11 mouse cellular contexts compared by ENCODE assay signal in the genomic region with DNA sequence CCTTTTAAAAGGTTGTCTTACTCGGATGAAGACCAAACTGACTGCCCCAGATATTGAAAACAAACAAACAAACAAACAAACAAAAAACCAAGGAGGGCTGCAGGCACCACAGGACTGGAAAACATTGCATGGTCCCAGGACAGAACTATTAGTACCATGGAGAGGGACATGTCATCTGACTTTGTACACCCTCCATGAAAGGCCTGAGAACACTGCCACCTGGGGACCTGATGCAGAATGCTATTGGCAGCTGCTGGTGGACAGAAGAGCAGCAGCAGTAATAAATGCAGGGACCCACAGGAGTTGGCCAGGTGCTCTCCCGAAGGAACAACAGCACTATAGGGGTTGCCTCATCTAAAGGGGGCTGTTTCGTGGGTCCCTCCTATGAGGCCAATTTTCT. TPM values are rescaled to one million over a fixed set of nuclear protein-coding genes. Genes with fewer than 3 reads are reported as not detected.
DNase-seq lines count a peak whose midpoint lies in the region; ATAC-seq and TF ChIP-seq lines count a peak whose summit lies in the region.
"Had no signal": no experiment of that assay in that cellular context is flagged by ENCODE, and none has a peak within 500 bp of the region (broad histone marks: within the 10 kb centered on the region; RNA-seq: fewer than 3 reads in every experiment).

No protein-coding gene starts in this region.

- DNase-seq in heart, embryonic 10.5 days (ENCODE audit: low spot score), result peak; percentile 80
- no peak for DNase-seq in testis, postnatal 14 days (ENCODE audit: low spot score)
- no peak for DNase-seq in forebrain, embryonic 14.5 days (ENCODE audit: low spot score)
- no peak for DNase-seq in cerebellum, postnatal 36 days

- ATAC-seq in heart, embryonic 12.5 days (ENCODE audit: insufficient number of reproducible peaks, low FRiP score), result no peak
- peak; percentile 94 for ATAC-seq in megakaryocyte-erythroid progenitor cell, adult 5-6 weeks (replicated peaks; ENCODE audit: low FRiP score, low TSS enrichment, poor library complexity, severe bottlenecking)
- ATAC-seq in forebrain, embryonic 14.5 days, result no peak
- ATAC-seq: forebrain, embryonic 15.5 days had no signal

- H3K9ac ChIP-seq in heart, embryonic 12.5 days, result no peak overlapping the region
- H3K9ac ChIP-seq in forebrain, embryonic 14.5 days (ENCODE audit: low read length), result no peak overlapping the region
- H3K9ac ChIP-seq: forebrain, embryonic 15.5 days; limb, embryonic 13.5 days had no signal

- H3K27ac ChIP-seq in heart, embryonic 10.5 days, result no peak overlapping the region
- no peak overlapping the region for H3K27ac ChIP-seq in heart, embryonic 12.5 days (ENCODE audit: poor library complexity, severe bottlenecking)
- no peak overlapping the region for H3K27ac ChIP-seq in testis, adult 2 months (ENCODE audit: control insufficient read depth, insufficient read depth, low read depth, low read length)
- H3K27ac ChIP-seq in embryonic fibroblast, embryonic 13.5 days (ENCODE audit: insufficient read depth, low read length), result no peak overlapping the region
- H3K27ac ChIP-seq in forebrain, embryonic 14.5 days (ENCODE audit: low read depth, low read length), result no peak overlapping the region
- H3K27ac ChIP-seq: forebrain, embryonic 15.5 days; limb, embryonic 13.5 days had no signal

- peak; percentile 23; the same call in 1 of the 2 replicates for TF ChIP-seq CTCF in testis, adult 2 months (IDR thresholded peaks at IDR 0.05; ENCODE audit: control insufficient read depth, insufficient read depth, insufficient replicate concordance, low read depth, low read length)
- TF ChIP-seq CTCF in embryonic fibroblast, embryonic 13.5 days (IDR thresholded peaks at IDR 0.05; ENCODE audit: borderline replicate concordance, insufficient read depth, low read length), result 0 out of 2 replicates have a peak, but pooled peaks have one; percentile 22

- no peak overlapping the region for H3K4me2 ChIP-seq in heart, embryonic 12.5 days
- no peak overlapping the region for H3K4me2 ChIP-seq in forebrain, embryonic 14.5 days (ENCODE audit: low read length)
- H3K4me2 ChIP-seq: forebrain, embryonic 15.5 days; limb, embryonic 13.5 days had no signal

- no peaks in the 10 kb centered on the region for H3K9me3 ChIP-seq in heart, embryonic 10.5 days
- H3K9me3 ChIP-seq in heart, embryonic 12.5 days (replicated peaks), result no peaks in the 10 kb centered on the region
- no peaks in the 10 kb centered on the region for H3K9me3 ChIP-seq in forebrain, embryonic 14.5 days (replicated peaks; ENCODE audit: control insufficient read depth, low read length)
- H3K9me3 ChIP-seq: forebrain, embryonic 15.5 days; limb, embryonic 13.5 days had no signal

- TF ChIP-seq POLR2A in testis, adult 2 months (IDR thresholded peaks at IDR 0.05; ENCODE audit: control insufficient read depth, low read depth, low read length), result no peak
- no peak for TF ChIP-seq POLR2A in embryonic fibroblast, embryonic 13.5 days (IDR thresholded peaks at IDR 0.05; ENCODE audit: low read depth, low read length)

- H3K27me3 ChIP-seq in heart, embryonic 10.5 days (ENCODE audit: insufficient read depth, poor library complexity, severe bottlenecking), result no peaks in the 10 kb centered on the region
- H3K27me3 ChIP-seq in heart, embryonic 12.5 days (replicated peaks), result no peaks in the 10 kb centered on the region
- H3K27me3 ChIP-seq in testis, adult 2 months (ENCODE audit: control insufficient read depth, insufficient read depth, low read length), result no peaks in the 10 kb centered on the region
- H3K27me3 ChIP-seq in forebrain, embryonic 14.5 days (replicated peaks; ENCODE audit: control insufficient read depth, insufficient read depth, low read length), result no peaks in the 10 kb centered on the region
- H3K27me3 ChIP-seq: forebrain, embryonic 15.5 days; limb, embryonic 13.5 days had no signal

- H3K4me1 ChIP-seq in heart, embryonic 10.5 days, result no peaks in the 10 kb centered on the region
- H3K4me1 ChIP-seq in heart, embryonic 12.5 days (replicated peaks), result no peaks in the 10 kb centered on the region
- peaks cover 6% of the 10 kb centered on the region for H3K4me1 ChIP-seq in testis, adult 2 months (ENCODE audit: control insufficient read depth, insufficient read depth, low read length)
- no peaks in the 10 kb centered on the region for H3K4me1 ChIP-seq in embryonic fibroblast, embryonic 13.5 days (ENCODE audit: control insufficient read depth, insufficient read depth, low read length)
- no peaks in the 10 kb centered on the region for H3K4me1 ChIP-seq in forebrain, embryonic 14.5 days (ENCODE audit: control insufficient read depth, insufficient read depth, low read length)
- H3K4me1 ChIP-seq: forebrain, embryonic 15.5 days had no signal

- H3K4me3 ChIP-seq in heart, embryonic 10.5 days, result no peak overlapping the region
- H3K4me3 ChIP-seq in heart, embryonic 12.5 days, result no peak overlapping the region
- H3K4me3 ChIP-seq in testis, adult 2 months (ENCODE audit: control insufficient read depth, low read depth, low read length), result no peak overlapping the region
- H3K4me3 ChIP-seq in embryonic fibroblast, embryonic 13.5 days (ENCODE audit: insufficient read depth, low read length), result no peak overlapping the region
- no peak overlapping the region for H3K4me3 ChIP-seq in forebrain, embryonic 14.5 days (ENCODE audit: low read depth, low read length)
- H3K4me3 ChIP-seq: forebrain, embryonic 15.5 days; limb, embryonic 13.5 days had no signal

- 66% methylated on average over 3 of the region's 3 CpGs for WGBS in heart, embryonic 10.5 days
- WGBS in heart, embryonic 12.5 days, result 63% methylated on average over 3 of the region's 3 CpGs
- WGBS in forebrain, embryonic 14.5 days, result 79% methylated on average over 3 of the region's 3 CpGs

- no peaks in the 10 kb centered on the region for H3K36me3 ChIP-seq in heart, embryonic 10.5 days
- no peaks in the 10 kb centered on the region for H3K36me3 ChIP-seq in heart, embryonic 12.5 days
- no peaks in the 10 kb centered on the region for H3K36me3 ChIP-seq in testis, adult 2 months (ENCODE audit: control insufficient read depth, insufficient read depth, low read length)
- no peaks in the 10 kb centered on the region for H3K36me3 ChIP-seq in forebrain, embryonic 14.5 days (ENCODE audit: control insufficient read depth, insufficient read depth, low read length)
- H3K36me3 ChIP-seq: forebrain, embryonic 15.5 days; G1E; limb, embryonic 13.5 days had no signal

RNA-seq across cellular contexts. Expression of a gene that starts 2.0 kb away (rescaled TPM):
- polyA plus RNA-seq in heart, embryonic 10.5 days (2016; fragmentation: Nextera tagmentation; extraction: Ambion mirVana), result 0.87 and 2.4 TPM in 2 replicates
- 1.3 and 1.6 TPM in 2 replicates for polyA plus RNA-seq in heart, embryonic 12.5 days (2016; fragmentation: Nextera tagmentation; extraction: Ambion mirVana)
- polyA plus RNA-seq in testis, adult 2 months (2012; rRNA removed), result 1.4 and 1.5 TPM in 2 replicates
- 0.12 and 0.91 TPM in 2 replicates for polyA plus RNA-seq in embryonic fibroblast, embryonic 13.5 days (2011; ENCODE audit: insufficient read length, low read depth, missing spikeins)
- total RNA-seq in megakaryocyte-erythroid progenitor cell, adult 5-6 weeks (2014; fragmentation: Nextera tagmentation), result not detected in 2 replicates
- 0.19 TPM in 1 of 2 replicates, not detected in the other for total RNA-seq in megakaryocyte-erythroid progenitor cell, adult 5-6 weeks (2017)
- polyA plus RNA-seq in forebrain, embryonic 14.5 days (2014; fragmentation: Nextera tagmentation; extraction: Ambion mirVana), result 2.3 and 2.5 TPM in 2 replicates
- polyA plus RNA-seq: G1E had no signal
